In genomic region chr15:97945656-97946315, GRCm38 (mm10) we compare ENCODE assay signal across 20 mouse cellular contexts. TPM values are rescaled to one million over a fixed set of nuclear protein-coding genes. Genes with fewer than 3 reads are reported as not detected.
A peak's percentile ranks its signal among the peaks of the same experiment; 100 is the strongest.
DNase-seq lines count a peak whose midpoint lies in the region; ATAC-seq and TF ChIP-seq lines count a peak whose summit lies in the region.
"Had no signal": no experiment of that assay in that cellular context is flagged by ENCODE, and none has a peak within 500 bp of the region (broad histone marks: within the 10 kb centered on the region; RNA-seq: fewer than 3 reads in every experiment).

No protein-coding gene starts in this region.

- DNase-seq in kidney, adult 11 months = peak; percentile 76
- DNase-seq in kidney, postnatal 10 days = no peak
- peak; percentile 79 for DNase-seq in kidney, adult 9 months
- peak; percentile 79 to 81 for DNase-seq in kidney, postnatal 36 days
- DNase-seq in gastrocnemius, postnatal 4 days (ENCODE audit: low spot score in 2 of 2) = no peak
- no peak for DNase-seq in midbrain, postnatal 0 days (ENCODE audit: low spot score)
- DNase-seq: adrenal gland, postnatal 36 days; cerebellum, adult 18-20 months; cerebellum, postnatal 25 days; gastrocnemius, postnatal 10 days; liver, embryonic 13.5 days; lung, embryonic 14.5 days; lung, postnatal 4 days; right cerebral cortex, adult 18-20 months had no signal

- peaks cover 9% of the 10 kb centered on the region for H3K4me1 ChIP-seq in intestine, embryonic 16.5 days (ENCODE audit: control insufficient read depth, insufficient read depth, low read length)
- H3K4me1 ChIP-seq in midbrain, postnatal 0 days (ENCODE audit: insufficient read depth, low read length) = no peaks in the 10 kb centered on the region
- H3K4me1 ChIP-seq: hindbrain, embryonic 15.5 days; liver, embryonic 13.5 days; neural tube, embryonic 12.5 days had no signal

- ATAC-seq in intestine, embryonic 16.5 days = peak; percentile 69
- ATAC-seq in midbrain, postnatal 0 days (ENCODE audit: low FRiP score) = no peak
- ATAC-seq: forebrain, embryonic 14.5 days had no signal

- H3K9me3 ChIP-seq in intestine, embryonic 16.5 days (ENCODE audit: control insufficient read depth, low read length) = no peaks in the 10 kb centered on the region
- H3K9me3 ChIP-seq in midbrain, postnatal 0 days (ENCODE audit: low read length) = no peaks in the 10 kb centered on the region
- H3K9me3 ChIP-seq: hindbrain, embryonic 15.5 days; limb, embryonic 13.5 days; liver, embryonic 13.5 days; neural tube, embryonic 12.5 days had no signal

- TF ChIP-seq CTCF in midbrain, postnatal 0 days (IDR thresholded peaks at IDR 0.05) = no peak

- H3K27me3 ChIP-seq in intestine, embryonic 16.5 days (replicated peaks; ENCODE audit: control insufficient read depth, insufficient read depth, low read length) = no peaks in the 10 kb centered on the region
- no peaks in the 10 kb centered on the region for H3K27me3 ChIP-seq in midbrain, postnatal 0 days (ENCODE audit: insufficient read depth, low read length)
- H3K27me3 ChIP-seq: hindbrain, embryonic 15.5 days; limb, embryonic 13.5 days; neural tube, embryonic 12.5 days had no signal

- H3K36me3 ChIP-seq in intestine, embryonic 16.5 days (ENCODE audit: control insufficient read depth, insufficient read depth, low read length) = no peaks in the 10 kb centered on the region
- H3K36me3 ChIP-seq in midbrain, postnatal 0 days (ENCODE audit: insufficient read depth, low read length) = no peaks in the 10 kb centered on the region
- H3K36me3 ChIP-seq: hindbrain, embryonic 15.5 days; limb, embryonic 13.5 days; liver, embryonic 13.5 days; neural tube, embryonic 12.5 days had no signal

- H3K27ac ChIP-seq in intestine, embryonic 16.5 days (ENCODE audit: low read length) = no peak overlapping the region
- H3K27ac ChIP-seq in midbrain, postnatal 0 days (ENCODE audit: low read depth, low read length) = no peak overlapping the region
- H3K27ac ChIP-seq: hindbrain, embryonic 15.5 days; limb, embryonic 13.5 days; liver, embryonic 13.5 days; neural tube, embryonic 12.5 days had no signal

- H3K4me2 ChIP-seq in intestine, embryonic 16.5 days (ENCODE audit: low read depth, low read length) = no peak overlapping the region
- no peak overlapping the region for H3K4me2 ChIP-seq in midbrain, postnatal 0 days (ENCODE audit: low read depth, low read length, poor library complexity, severe bottlenecking)
- H3K4me2 ChIP-seq: hindbrain, embryonic 15.5 days; limb, embryonic 13.5 days; liver, embryonic 13.5 days; lung, embryonic 14.5 days; neural tube, embryonic 12.5 days had no signal

- no peak overlapping the region for H3K9ac ChIP-seq in intestine, embryonic 16.5 days (ENCODE audit: low read depth, low read length)
- H3K9ac ChIP-seq in midbrain, postnatal 0 days (replicated peaks; ENCODE audit: low read length, poor library complexity, severe bottlenecking) = no peak overlapping the region
- H3K9ac ChIP-seq: hindbrain, embryonic 15.5 days; limb, embryonic 13.5 days; liver, embryonic 13.5 days; lung, embryonic 14.5 days; neural tube, embryonic 12.5 days had no signal

- H3K4me3 ChIP-seq in intestine, embryonic 16.5 days (ENCODE audit: low read length) = no peak overlapping the region
- no peak overlapping the region for H3K4me3 ChIP-seq in midbrain, postnatal 0 days (ENCODE audit: low read depth, low read length)
- H3K4me3 ChIP-seq: hindbrain, embryonic 15.5 days; limb, embryonic 13.5 days; liver, embryonic 13.5 days; neural tube, embryonic 12.5 days had no signal

- 64% methylated on average over 11 of the region's 11 CpGs for WGBS in intestine, embryonic 16.5 days
- 80% methylated on average over 11 of the region's 11 CpGs for WGBS in midbrain, postnatal 0 days

RNA-seq across cellular contexts. Expression of gene Tmem106c, which starts 18.2 kb away (rescaled TPM):
- polyA plus RNA-seq in intestine, embryonic 16.5 days (2015; fragmentation: Nextera tagmentation; extraction: Ambion mirVana) = 47.5 and 51.6 TPM in 2 replicates
- 10 to 100 TPM; 22.6 to 23.0 TPM for total RNA-seq in gastrocnemius, postnatal 4 days (2021)
- 40.3 and 57.7 TPM in 2 replicates for total RNA-seq in midbrain, postnatal 0 days (2014; rRNA removed)
- 43.8 and 49.2 TPM in 2 replicates for polyA plus RNA-seq in midbrain, postnatal 0 days (2015; fragmentation: Nextera tagmentation; extraction: Ambion mirVana)

RNA-seq across cellular contexts. Expression of gene Vdr, which starts 35.4 kb away (rescaled TPM):
- polyA plus RNA-seq in intestine, embryonic 16.5 days (2015; fragmentation: Nextera tagmentation; extraction: Ambion mirVana) = 2.4 TPM in 2 replicates
- under 1 TPM; 0.15 to 0.47 TPM for total RNA-seq in gastrocnemius, postnatal 4 days (2021)
- 0.09 and 0.27 TPM in 2 replicates for total RNA-seq in midbrain, postnatal 0 days (2014; rRNA removed)
- polyA plus RNA-seq in midbrain, postnatal 0 days (2015; fragmentation: Nextera tagmentation; extraction: Ambion mirVana) = 0.12 and 0.22 TPM in 2 replicates
- total RNA-seq: monocyte, adult 5-6 weeks had no signal

RNA-seq across cellular contexts. Expression of gene Col2a1, which starts 58.7 kb away (rescaled TPM):
- polyA plus RNA-seq in intestine, embryonic 16.5 days (2015; fragmentation: Nextera tagmentation; extraction: Ambion mirVana) = 0.33 and 0.53 TPM in 2 replicates
- total RNA-seq in gastrocnemius, postnatal 4 days (2021) = 10 to 100 TPM; 20.0 to 36.3 TPM
- total RNA-seq in midbrain, postnatal 0 days (2014; rRNA removed) = 13.8 and 17.8 TPM in 2 replicates
- 4.9 and 6.2 TPM in 2 replicates for polyA plus RNA-seq in midbrain, postnatal 0 days (2015; fragmentation: Nextera tagmentation; extraction: Ambion mirVana)
- total RNA-seq: adrenal gland, postnatal 36 days; monocyte, adult 5-6 weeks had no signal

Comparison
In these comparisons a context has a peak if more than half of its experiments do, and no peak if none do; other contexts are left out.
1. DNase-seq: peak in kidney, adult 11 months (single experiment), kidney, adult 9 months (single experiment) and kidney, postnatal 36 days (2 of 2); none in kidney, postnatal 10 days (single experiment), gastrocnemius, postnatal 4 days (0 of 2) and midbrain, postnatal 0 days (single experiment).